Mouse (Mus musculus) neural tube, embryonic 11.5 days (tissue): ENCODE data around the gene Enkur. TPM values are rescaled to one million over a fixed set of nuclear protein-coding genes. Genes with fewer than 3 reads are reported as not detected.

ENCODE experiments used
- ATAC-seq: fragments of 200-750 bp; cut with Nextera tagmentation; 2 replicates; pipeline ENCODE4 v1.8.0; 2017; ENCODE audit warnings: moderate number of reproducible peaks, mild to moderate bottlenecking, moderate TSS enrichment, moderate library complexity; ENCODE audit not compliant: insufficient read depth, low FRiP score, low TSS enrichment
- DNase-seq: peaks from one replicate; pipeline ENCODE4 v3.0.0-alpha.2; 2015; ENCODE audit warnings: low spot score
- H3K27ac ChIP-seq: fragments of 300-500 bp; sonication (generic); 2 replicates; pipeline ENCODE4 v1.5.1; 2014; ENCODE audit warnings: low read depth, mild to moderate bottlenecking, low read length
- H3K27me3 ChIP-seq: fragments of 300-500 bp; sonication (generic); 2 replicates; pipeline ENCODE4 v1.6.1; 2014; ENCODE audit warnings: mild to moderate bottlenecking, low read length, mixed read lengths; ENCODE audit not compliant: control insufficient read depth, insufficient read depth
- H3K36me3 ChIP-seq: fragments of 300-500 bp; sonication (generic); 2 replicates; pipeline ENCODE4 v1.6.1; 2014; ENCODE audit warnings: mild to moderate bottlenecking, low read length, moderate library complexity, mixed read lengths; ENCODE audit not compliant: control insufficient read depth, insufficient read depth
- H3K4me1 ChIP-seq: fragments of 300-500 bp; sonication (generic); 2 replicates; pipeline ENCODE4 v1.6.1; 2014; ENCODE audit warnings: low read length, mixed read lengths; ENCODE audit not compliant: control insufficient read depth, insufficient read depth
- H3K4me2 ChIP-seq: fragments of 300-500 bp; sonication (generic); 2 replicates; pipeline ENCODE4 v1.6.1; 2014; ENCODE audit warnings: low read depth, mild to moderate bottlenecking, moderate library complexity
- H3K4me3 ChIP-seq: fragments of 300-500 bp; sonication (generic); 2 replicates; pipeline ENCODE4 v1.5.1; 2014; ENCODE audit warnings: low read depth, low read length
- H3K9ac ChIP-seq: fragments of 300-500 bp; sonication (generic); 2 replicates; pipeline ENCODE4 v1.6.1; 2014; ENCODE audit warnings: mild to moderate bottlenecking, low read length
- H3K9me3 ChIP-seq: fragments of 300-500 bp; sonication (generic); 2 replicates; pipeline ENCODE4 v1.6.1; 2016; ENCODE audit warnings: low read length; ENCODE audit not compliant: control insufficient read depth
- WGBS: fragments of 180-500 bp; shearing (Covaris S2); extraction: QIAGEN DNeasy Blood & Tissue Kit; methylation state at CpG from one replicate; pipeline ENCODE4 v1.1.7; 2014; 5-methylcytosine and 5-hydroxymethylcytosine counted together
- polyA plus RNA-seq: library from polyadenylated mRNA; unstranded; fragments of >200 nt; fragmentation: Nextera tagmentation; extraction: Ambion mirVana; gene quantifications from 2 replicates; pipeline ENCODE4 v1.2.1, GENCODE M21; 2014

Enkur gene
- polyA plus RNA-seq, 1 experiment from 2014 or later, result 0.57 TPM

- Histone ChIP-seq H3K27ac (no peak overlapping the region), H3K4me1 (no peaks in the 10 kb centered on the region), H3K4me2 (no peak overlapping the region), H3K9ac (no peak overlapping the region), H3K9me3 (no peaks in the 10 kb centered on the region), H3K27me3 (no peaks in the 10 kb centered on the region), H3K4me3 (no peak overlapping the region), H3K36me3 (no peaks in the 10 kb centered on the region)
- DNase-seq, result no peak
- WGBS, result 89% methylated on average over 1 of the region's 1 CpGs
- no peak for ATAC-seq
These were observed 37.2 kb downstream of the Enkur start for GRCm38 (mm10) chr2:21167916-21168315.

DNA sequence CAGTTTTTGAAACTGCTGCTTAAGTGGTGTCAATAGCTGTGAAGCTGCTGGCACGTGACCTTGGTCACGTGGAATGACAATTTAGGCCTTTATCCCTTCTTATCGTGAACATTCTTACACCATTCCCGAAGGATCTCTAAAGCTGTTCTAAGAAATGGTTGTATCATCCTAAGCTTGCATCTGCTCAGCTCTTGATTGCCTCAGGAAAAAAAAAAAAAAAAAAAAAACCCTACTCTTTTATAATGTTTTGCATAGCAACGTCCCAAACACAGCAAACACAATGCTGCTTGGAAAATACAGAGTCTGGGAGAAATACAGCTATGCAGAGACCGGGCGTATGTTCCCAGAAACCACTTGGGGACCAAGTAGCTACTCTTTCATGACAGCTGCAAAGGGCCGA is 40.9 kb downstream of the Enkur start:
- no peaks in the 10 kb centered on the region for H3K9me3 ChIP-seq
- H3K27ac ChIP-seq, result no peak overlapping the region
- no peak overlapping the region for H3K4me2 ChIP-seq
- no peak overlapping the region for H3K9ac ChIP-seq
- DNase-seq, result no peak
- no peaks in the 10 kb centered on the region for H3K4me1 ChIP-seq
- no peaks in the 10 kb centered on the region for H3K36me3 ChIP-seq
- no peak for ATAC-seq
- H3K27me3 ChIP-seq, result no peaks in the 10 kb centered on the region
- no peak overlapping the region for H3K4me3 ChIP-seq
- 89% methylated on average over 8 of the region's 8 CpGs for WGBS

- ATAC-seq (no peak), DNase-seq (no peak)
- H3K4me2 ChIP-seq, result no peak overlapping the region
- no peaks in the 10 kb centered on the region for H3K27me3 ChIP-seq
- no peak overlapping the region for H3K4me3 ChIP-seq
- no peaks in the 10 kb centered on the region for H3K36me3 ChIP-seq
- H3K27ac ChIP-seq, result no peak overlapping the region
- no peak overlapping the region for H3K9ac ChIP-seq
- no peaks in the 10 kb centered on the region for H3K9me3 ChIP-seq
- 87% methylated on average over 3 of the region's 3 CpGs for WGBS
- H3K4me1 ChIP-seq, result no peaks in the 10 kb centered on the region
These were observed 51.7 kb downstream of the Enkur start for GRCm38 (mm10) chr2:21153469-21153868.

DNA sequence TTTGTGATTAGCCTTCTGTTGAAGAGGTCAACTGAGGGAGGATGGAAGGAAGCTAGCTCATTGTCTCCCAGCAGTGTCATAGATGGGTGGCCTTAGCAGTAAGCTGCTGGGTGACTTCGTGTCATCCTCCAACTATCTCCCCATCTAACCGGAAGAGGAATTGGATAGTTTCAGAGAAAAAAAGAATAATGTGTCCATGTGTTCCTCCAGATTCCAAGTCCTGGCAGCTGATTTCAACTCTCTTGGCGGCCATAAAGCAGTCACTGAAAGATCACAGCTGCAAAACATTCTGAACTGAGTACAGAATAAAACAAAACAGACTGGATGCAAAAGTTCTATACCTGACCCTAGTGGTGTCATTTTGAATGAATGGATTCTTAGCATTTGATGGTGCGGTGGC is 58.0 kb downstream of the Enkur start:
- no peak for DNase-seq
- Histone ChIP-seq H3K27me3 (no peaks in the 10 kb centered on the region), H3K9me3 (no peaks in the 10 kb centered on the region), H3K9ac (no peak overlapping the region), H3K4me3 (no peak overlapping the region), H3K27ac (no peak overlapping the region), H3K4me1 (no peaks in the 10 kb centered on the region), H3K36me3 (no peaks in the 10 kb centered on the region), H3K4me2 (no peak overlapping the region)
- WGBS, result 83% methylated on average over 4 of the region's 4 CpGs
- ATAC-seq, result no peak

- Histone ChIP-seq H3K9ac (no peak overlapping the region), H3K36me3 (no peaks in the 10 kb centered on the region), H3K27me3 (no peaks in the 10 kb centered on the region), H3K27ac (no peak overlapping the region), H3K9me3 (no peaks in the 10 kb centered on the region), H3K4me3 (no peak overlapping the region), H3K4me1 (no peaks in the 10 kb centered on the region), H3K4me2 (no peak overlapping the region)
- DNase-seq (no peak), ATAC-seq (no peak)
- 90% methylated on average over 6 of the region's 6 CpGs for WGBS
These were observed 58.7 kb downstream of the Enkur start for GRCm38 (mm10) chr2:21146486-21146885.

GRCm38 (mm10) chr2:21142616-21143015 is 62.5 kb downstream of the Enkur start:
- H3K4me3 ChIP-seq, result peak overlapping the region; percentile 44

GRCm38 (mm10) chr2:21142204-21142580 is 63.0 kb downstream of the Enkur start:
- Histone ChIP-seq H3K4me1 (no peaks in the 10 kb centered on the region), H3K4me2 (peak overlapping the region; percentile 93), H3K27me3 (no peaks in the 10 kb centered on the region), H3K27ac (peak overlapping the region; percentile 67), H3K9ac (peak overlapping the region; percentile 64), H3K4me3 (peak overlapping the region; percentile 44), H3K36me3 (no peaks in the 10 kb centered on the region), H3K9me3 (no peaks in the 10 kb centered on the region)
- ATAC-seq (peak; percentile 75), DNase-seq (no peak)
- WGBS, result under 1% methylated on average over 15 of the region's 15 CpGs

More at GRCm38 (mm10) chr2:21142616-21143015, 62.5 kb downstream of the Enkur start:
- Histone ChIP-seq H3K36me3 (no peaks in the 10 kb centered on the region), H3K27me3 (no peaks in the 10 kb centered on the region), H3K4me1 (no peaks in the 10 kb centered on the region), H3K27ac (peak overlapping the region; percentile 67; the same call in 1 of the 2 replicates), H3K9ac (peak overlapping the region; percentile 64), H3K9me3 (no peaks in the 10 kb centered on the region), H3K4me2 (peak overlapping the region; percentile 93)
- ATAC-seq, result peak; percentile 20; the same call in 1 of the 2 replicates
- peak; percentile 17 for DNase-seq
- WGBS, result 32% methylated on average over 2 of the region's 2 CpGs

DNA sequence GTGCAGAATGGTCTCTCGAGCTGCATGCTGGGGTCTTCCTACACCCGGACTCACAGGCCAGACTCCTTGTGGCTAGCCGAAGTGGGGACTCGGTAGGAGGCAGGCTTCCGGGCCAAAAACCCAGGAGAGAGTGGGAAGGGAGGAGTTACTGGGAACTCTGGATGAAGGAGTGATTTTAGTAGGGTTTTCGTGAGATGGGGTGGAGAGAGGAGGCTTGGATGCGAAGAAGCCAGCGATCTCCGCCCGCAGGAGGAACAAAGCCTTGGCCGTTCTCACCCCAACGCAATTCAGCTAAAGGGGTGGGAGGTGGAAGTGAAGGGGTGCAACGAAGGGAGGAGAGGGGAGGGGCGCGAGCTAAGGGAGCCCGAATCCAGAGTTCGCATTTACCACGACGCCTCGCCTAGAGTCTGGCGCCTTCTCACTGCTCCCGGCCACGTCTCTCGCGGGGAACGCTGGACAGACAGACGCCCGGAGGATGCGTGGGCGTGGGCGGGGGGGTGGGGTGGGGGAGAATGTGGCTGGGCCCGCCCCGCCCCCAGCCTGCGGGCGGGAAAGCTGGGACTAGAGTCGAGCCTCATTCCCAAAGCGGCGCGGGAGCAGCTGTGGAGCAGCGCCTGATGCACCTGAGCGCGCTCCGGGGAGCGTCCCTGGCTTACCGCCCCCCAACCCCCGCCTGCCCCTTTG is 63.5 kb downstream of the Enkur start:
- H3K27me3 ChIP-seq, result no peaks in the 10 kb centered on the region
- H3K9me3 ChIP-seq, result no peaks in the 10 kb centered on the region
- peak overlapping the region; percentile 67 for H3K27ac ChIP-seq
- WGBS, result 1% methylated on average over 40 of the region's 46 CpGs
- no peaks in the 10 kb centered on the region for H3K4me1 ChIP-seq
- DNase-seq (peak; percentile 80), ATAC-seq (peak; percentile 78)
- peak overlapping the region; percentile 64 for H3K9ac ChIP-seq
- peak overlapping the region; percentile 44 for H3K4me3 ChIP-seq
- no peaks in the 10 kb centered on the region for H3K36me3 ChIP-seq
- H3K4me2 ChIP-seq, result peak overlapping the region; percentile 93

DNA sequence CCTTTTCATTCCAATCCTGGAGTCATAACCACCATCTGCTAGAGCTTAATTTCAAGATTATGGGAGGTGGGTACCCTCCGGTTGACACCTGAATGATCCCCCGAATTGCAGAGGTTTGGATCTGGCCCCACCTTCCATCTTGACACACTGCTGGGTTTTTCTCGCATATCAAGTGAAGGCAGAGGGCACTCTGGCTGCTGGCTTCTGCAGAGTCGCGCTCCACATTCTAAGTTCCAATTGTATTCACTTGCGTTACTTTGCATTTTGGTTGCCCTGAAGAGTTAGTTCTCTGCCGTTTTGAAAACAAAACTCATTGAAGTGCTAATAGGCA is 64.0 kb downstream of the Enkur start:
- Histone ChIP-seq H3K4me2 (peak overlapping the region; percentile 93), H3K27ac (peak overlapping the region; percentile 67), H3K9me3 (no peaks in the 10 kb centered on the region), H3K27me3 (no peaks in the 10 kb centered on the region), H3K36me3 (no peaks in the 10 kb centered on the region), H3K4me3 (peak overlapping the region; percentile 44), H3K4me1 (no peaks in the 10 kb centered on the region), H3K9ac (peak overlapping the region; percentile 64)
- 16% methylated on average over 7 of the region's 7 CpGs for WGBS
- ATAC-seq (0 out of 2 replicates have a peak, but pooled peaks have one; percentile 13), DNase-seq (no peak)
